Mouse (Mus musculus): ENCODE measurements at regions not wholly inside any gene's neighbourhood (a gene's known extent, or its start where the extent isn't known, plus 50 kb on each side); places are given as distances from the start of the nearest gene placed in this dataset.

DNA sequence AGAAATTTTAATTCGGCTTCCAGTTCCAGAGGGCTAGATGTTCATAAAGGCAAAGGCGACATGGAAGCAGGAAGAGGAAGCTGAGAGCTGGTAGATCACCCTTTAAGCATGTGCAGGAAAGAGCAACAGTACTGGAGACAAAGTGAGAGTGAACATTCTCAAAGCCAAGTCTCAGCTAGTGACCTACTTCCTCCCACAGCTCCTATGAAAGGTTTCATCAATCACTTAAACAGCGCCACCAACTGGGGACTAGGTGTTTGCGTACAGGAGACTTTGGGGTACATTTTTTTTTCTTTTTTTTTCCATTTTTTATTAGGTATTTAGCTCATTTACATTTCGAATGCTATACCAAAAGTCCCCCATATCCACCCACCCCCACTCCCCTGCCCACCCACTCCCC is 61.7 kb upstream of the Gucy1a1 start:
- no peaks in the 10 kb centered on the region for H3K27me3 ChIP-seq (ENCODE audit: insufficient read depth, low read length)
- H3K4me1 ChIP-seq (replicated peaks; ENCODE audit: insufficient read depth, low read length), result no peaks in the 10 kb centered on the region
- no peak overlapping the region for H3K9ac ChIP-seq (ENCODE audit: low read depth, low read length)
- 91% methylated on average over 5 of the region's 5 CpGs for WGBS
- peak; percentile 9; the same call in 1 of the 2 replicates for TF ChIP-seq CTCF (IDR thresholded peaks at IDR 0.05; ENCODE audit: low read depth)
- H3K4me2 ChIP-seq (ENCODE audit: low read length), result no peak overlapping the region
- H3K4me3 ChIP-seq (replicated peaks; ENCODE audit: low read depth, low read length), result no peak overlapping the region
- no peaks in the 10 kb centered on the region for H3K9me3 ChIP-seq (replicated peaks; ENCODE audit: low read length)
- no peaks in the 10 kb centered on the region for H3K36me3 ChIP-seq (ENCODE audit: insufficient read depth, low read length)
- DNase-seq (ENCODE audit: low spot score), result no peak
- ATAC-seq (replicated peaks; ENCODE audit: low FRiP score, low read depth), result no peak
- H3K27ac ChIP-seq, result no peak overlapping the region
